Mouse (Mus musculus) midbrain, postnatal 0 days (tissue): ENCODE measurements around the gene Abcf2. TPM values are rescaled to one million over a fixed set of nuclear protein-coding genes. Genes with fewer than 3 reads are reported as not detected.

Experiments
- ATAC-seq: fragments of 200-750 bp; cut with Nextera tagmentation; 2 replicates; pipeline ENCODE4 v1.8.0; 2017; ENCODE audit warnings: moderate number of reproducible peaks, mild to moderate bottlenecking, moderate TSS enrichment, moderate library complexity; ENCODE audit not compliant: low FRiP score
- DNase-seq: peaks from one replicate; pipeline ENCODE4 v3.0.0-alpha.2; 2015; ENCODE audit warnings: low spot score
- H3K27ac ChIP-seq: fragments of 300-500 bp; sonication (generic); 2 replicates; pipeline ENCODE4 v1.5.1; 2014; ENCODE audit warnings: low read depth, mild to moderate bottlenecking, low read length, mixed read lengths
- H3K27me3 ChIP-seq: fragments of 300-500 bp; sonication (generic); 2 replicates; pipeline ENCODE4 v1.6.1; 2014; ENCODE audit warnings: low read length, control low read depth, mixed read lengths; ENCODE audit not compliant: insufficient read depth
- H3K36me3 ChIP-seq: fragments of 300-500 bp; sonication (generic); 2 replicates; pipeline ENCODE4 v1.6.1; 2014; ENCODE audit warnings: low read length, control low read depth, mixed read lengths; ENCODE audit not compliant: insufficient read depth
- H3K4me1 ChIP-seq: fragments of 300-500 bp; sonication (generic); 2 replicates; pipeline ENCODE4 v1.6.1; 2014; ENCODE audit warnings: mild to moderate bottlenecking, control low read depth, antibody characterized with exemption, low read length, mixed read lengths; ENCODE audit not compliant: insufficient read depth
- H3K4me2 ChIP-seq: fragments of 300-500 bp; sonication (generic); 2 replicates; pipeline ENCODE4 v1.6.1; 2014; ENCODE audit warnings: low read depth, mild to moderate bottlenecking, low read length, mixed read lengths; ENCODE audit not compliant: poor library complexity, severe bottlenecking
- H3K4me3 ChIP-seq: fragments of 300-500 bp; sonication (generic); 2 replicates; pipeline ENCODE4 v1.5.1; 2014; ENCODE audit warnings: low read depth, mild to moderate bottlenecking, low read length, moderate library complexity
- H3K9ac ChIP-seq: fragments of 300-500 bp; sonication (generic); replicated peaks from 2 replicates; pipeline ENCODE4 v1.6.1; 2014; ENCODE audit warnings: mild to moderate bottlenecking, low read length, moderate library complexity, mixed read lengths; ENCODE audit not compliant: poor library complexity, severe bottlenecking
- H3K9me3 ChIP-seq: fragments of 300-500 bp; sonication (generic); 2 replicates; pipeline ENCODE4 v1.6.1; 2016; ENCODE audit warnings: low read length, control low read depth
- CTCF ChIP-seq: IDR thresholded peaks from 2 replicates; pipeline ENCODE4 v1.5.1; 2016; ENCODE audit warnings: antibody characterized with exemption, mild to moderate bottlenecking
- WGBS: fragments of 180-500 bp; shearing (Covaris S2); extraction: QIAGEN DNeasy Blood & Tissue Kit; methylation state at CpG from one replicate; pipeline ENCODE4 v1.1.7; 2014; 5-methylcytosine and 5-hydroxymethylcytosine counted together
- polyA plus RNA-seq: library from polyadenylated mRNA; unstranded; fragments of >200 nt; fragmentation: Nextera tagmentation; extraction: Ambion mirVana; gene quantifications from 2 replicates; pipeline ENCODE4 v1.2.1, GENCODE M21; 2015
- total RNA-seq: library from RNA; depleted of rRNA; stranded (reverse); fragments of >200 nt; gene quantifications from 2 replicates; pipeline ENCODE4 v1.2.3, GENCODE M21; 2014

Abcf2 gene
- total and polyA plus RNA-seq, 2 experiments from 2014 or later = 55.9 to 58.2 TPM

GRCm38 (mm10) chr5:24609388-24609787, 32.1 kb upstream of the Abcf2 start:
- H3K4me2 ChIP-seq = no peak overlapping the region
- no peak for DNase-seq
- no peak overlapping the region for H3K4me3 ChIP-seq
- H3K9me3 ChIP-seq = no peaks in the 10 kb centered on the region
- no peak for TF ChIP-seq CTCF
- ATAC-seq = no peak
- H3K36me3 ChIP-seq = no peaks in the 10 kb centered on the region
- no peaks in the 10 kb centered on the region for H3K27me3 ChIP-seq
- no peak overlapping the region for H3K9ac ChIP-seq
- peaks cover 26% of the 10 kb centered on the region for H3K4me1 ChIP-seq
- H3K27ac ChIP-seq = no peak overlapping the region
- 72% methylated on average over 5 of the region's 5 CpGs for WGBS

GRCm38 (mm10) chr5:24605980-24606665, 28.9 kb upstream of the Abcf2 start:
- peak overlapping the region; percentile 72 for H3K4me2 ChIP-seq
- H3K9me3 ChIP-seq = no peaks in the 10 kb centered on the region
- TF ChIP-seq CTCF = peak; percentile 48
- H3K9ac ChIP-seq = peak overlapping the region; percentile 94
- H3K4me3 ChIP-seq = peak overlapping the region; percentile 59
- 7% methylated on average over 14 of the region's 14 CpGs for WGBS
- H3K4me1 ChIP-seq = peaks cover 45% of the 10 kb centered on the region
- peak overlapping the region; percentile 98 for H3K27ac ChIP-seq
- no peaks in the 10 kb centered on the region for H3K36me3 ChIP-seq
- ATAC-seq = no peak
- no peaks in the 10 kb centered on the region for H3K27me3 ChIP-seq
- DNase-seq = no peak

GRCm38 (mm10) chr5:24605321-24605979, 28.2 kb upstream of the Abcf2 start:
- Histone ChIP-seq H3K27me3 (no peaks in the 10 kb centered on the region), H3K9me3 (no peaks in the 10 kb centered on the region), H3K4me1 (peaks cover 51% of the 10 kb centered on the region), H3K4me2 (peak overlapping the region; percentile 72), H3K27ac (peak overlapping the region; percentile 98), H3K36me3 (no peaks in the 10 kb centered on the region), H3K9ac (peak overlapping the region; percentile 94), H3K4me3 (peak overlapping the region; percentile 59)
- DNase-seq (peak; percentile 45), ATAC-seq (no peak)
- 5% methylated on average over 6 of the region's 6 CpGs for WGBS
- no peak for TF ChIP-seq CTCF

GRCm38 (mm10) chr5:24604656-24605100, 27.4 kb upstream of the Abcf2 start:
- no peaks in the 10 kb centered on the region for H3K9me3 ChIP-seq
- peak overlapping the region; percentile 94 for H3K9ac ChIP-seq
- H3K27ac ChIP-seq = peak overlapping the region; percentile 98
- peaks cover 52% of the 10 kb centered on the region for H3K4me1 ChIP-seq
- WGBS = 0% methylated on average over 20 of the region's 46 CpGs
- peak; percentile 89 for DNase-seq
- H3K36me3 ChIP-seq = no peaks in the 10 kb centered on the region
- no peaks in the 10 kb centered on the region for H3K27me3 ChIP-seq
- peak overlapping the region; percentile 59 for H3K4me3 ChIP-seq
- peak; percentile 60 for TF ChIP-seq CTCF
- peak; percentile 72 for ATAC-seq
- peak overlapping the region; percentile 72 for H3K4me2 ChIP-seq

GRCm38 (mm10) chr5:24604080-24604655, 26.9 kb upstream of the Abcf2 start:
- H3K4me2 ChIP-seq = peak overlapping the region; percentile 72
- no peaks in the 10 kb centered on the region for H3K9me3 ChIP-seq
- DNase-seq (no peak), ATAC-seq (peak; percentile 1; the same call in 1 of the 2 replicates)
- H3K4me1 ChIP-seq = peaks cover 56% of the 10 kb centered on the region
- H3K36me3 ChIP-seq = no peaks in the 10 kb centered on the region
- peak overlapping the region; percentile 94 for H3K9ac ChIP-seq
- WGBS = 17% methylated on average over 11 of the region's 12 CpGs
- peak overlapping the region; percentile 59 for H3K4me3 ChIP-seq
- peak overlapping the region; percentile 98 for H3K27ac ChIP-seq
- no peaks in the 10 kb centered on the region for H3K27me3 ChIP-seq
- TF ChIP-seq CTCF = no peak
